Mouse (Mus musculus) adrenal gland, postnatal 14 days (tissue): ENCODE results near the gene Il1r1. TPM values are rescaled to one million over a fixed set of nuclear protein-coding genes. Genes with fewer than 3 reads are reported as not detected.

Source experiments
- DNase-seq: peaks from one replicate; pipeline ENCODE4 v3.0.0; 2021; ENCODE audit warnings: mixed read lengths
- total RNA-seq: library from RNA; stranded (reverse); gene quantifications from 2 replicates; pipeline ENCODE4 v1.2.3, GENCODE M21; 2021

Gene Il1r1
- total RNA-seq, 1 experiment from 2014 or later, result 6.9 TPM

DNA sequence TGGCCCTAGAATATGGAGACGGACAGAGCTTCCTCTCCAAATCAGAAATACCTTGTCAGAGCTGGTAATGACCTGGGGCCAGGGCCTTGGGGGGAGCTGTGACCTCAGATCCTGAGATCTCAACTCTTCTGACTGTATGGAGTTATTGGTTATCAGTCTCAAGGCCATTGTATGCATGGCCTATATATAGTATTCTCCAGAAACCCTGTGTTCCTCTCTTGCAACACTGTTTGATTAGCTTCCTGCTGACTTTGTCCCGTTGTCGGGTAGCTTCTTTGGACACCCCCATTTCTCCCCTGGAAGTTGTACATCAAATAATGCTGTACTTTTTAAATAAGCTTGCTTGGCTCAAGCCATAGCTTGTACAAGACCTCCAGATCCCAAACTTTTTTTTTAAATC lies 97.7 kb downstream of the Il1r1 start:
- DNase-seq, result no peak

DNA sequence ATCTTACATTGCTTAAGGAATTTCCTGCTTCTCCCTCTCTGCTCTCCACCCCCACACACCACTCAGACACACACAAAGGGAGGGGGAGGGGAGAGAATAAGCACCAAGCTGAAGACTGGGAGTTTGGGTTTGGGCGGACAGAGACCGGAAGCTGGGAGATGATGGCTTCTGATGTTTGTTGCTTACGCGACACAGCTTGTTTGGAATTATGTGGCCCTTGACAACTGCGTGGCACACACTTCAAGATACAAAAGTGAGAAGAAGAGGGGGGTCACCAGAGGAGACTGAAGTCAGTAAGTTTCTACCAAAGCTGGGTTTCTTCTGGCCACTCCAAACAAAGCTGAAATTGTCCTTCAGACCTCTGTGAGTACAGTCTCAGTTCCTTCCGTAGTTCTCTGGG lies 99.6 kb downstream of the Il1r1 start, which contains the start of gene Il1rl2:
Gene Il1rl2, plus strand, starts transcription at position 154 of the 400 bp plus-strand sequence.
- peak; percentile 27 for DNase-seq

DNA sequence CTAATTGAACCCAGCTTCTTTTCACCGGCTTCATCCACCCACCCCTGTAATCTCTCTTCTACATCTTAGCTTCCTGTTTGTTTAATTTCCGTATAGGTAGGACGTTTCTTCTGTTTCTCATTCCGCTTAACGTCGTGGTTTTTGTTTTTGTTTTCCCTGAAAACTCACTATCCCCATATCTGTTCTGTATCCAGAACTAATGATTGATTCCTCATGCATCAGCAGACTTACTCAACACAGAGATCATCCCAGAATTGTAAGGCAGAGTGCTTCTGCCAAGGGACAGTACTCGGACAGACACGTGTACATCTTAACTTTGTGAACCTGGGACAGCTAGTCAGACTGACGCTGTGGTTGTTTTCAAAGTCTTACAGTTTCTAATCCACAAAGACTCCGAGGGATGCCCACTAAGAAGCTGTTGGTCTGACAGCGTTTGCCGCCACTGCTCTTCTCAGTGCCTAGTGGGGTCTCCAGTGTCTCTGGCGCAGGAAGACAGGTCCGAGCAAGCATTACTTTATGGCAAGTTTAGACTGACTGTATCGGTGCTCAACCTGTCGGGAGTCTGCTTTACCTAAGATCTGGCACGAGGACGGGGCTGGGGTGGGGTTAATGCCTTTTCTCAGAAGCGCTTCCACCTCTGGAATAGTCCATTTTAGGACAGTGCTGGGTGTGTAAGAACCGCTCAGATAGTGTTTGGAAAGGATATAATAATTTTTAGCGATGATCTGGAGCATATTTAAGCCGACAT lies 100.2 kb downstream of the Il1r1 start:
- no peak for DNase-seq

DNA sequence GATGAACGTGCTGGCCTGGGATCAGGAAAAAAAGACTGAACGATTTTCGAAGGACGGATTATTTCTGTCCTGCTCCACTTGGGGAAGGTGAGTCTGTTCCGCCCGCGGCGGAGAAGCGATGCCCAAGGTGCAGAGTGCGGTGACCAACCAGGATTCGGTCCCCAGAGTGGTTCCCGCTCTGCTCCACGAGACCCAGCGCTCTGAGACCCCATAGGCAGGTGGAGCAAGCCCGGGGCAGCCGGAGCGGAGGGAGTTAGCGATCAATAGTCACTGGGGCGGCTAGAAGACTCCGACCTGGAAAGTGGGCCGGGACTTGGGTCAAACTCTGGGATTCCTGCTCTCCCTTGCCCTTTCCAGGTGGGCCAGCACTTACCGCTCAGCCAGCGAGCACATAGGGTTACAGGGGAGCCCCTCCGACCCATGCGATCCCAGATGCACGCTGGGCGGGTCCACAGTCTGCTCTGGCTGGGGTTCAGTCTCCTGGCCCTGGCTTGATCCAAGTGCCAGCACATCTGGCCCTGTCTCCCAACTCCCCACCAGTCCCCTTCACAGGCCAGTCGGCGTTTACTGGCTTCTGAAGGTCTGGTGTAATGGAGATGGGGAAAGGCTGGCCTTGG lies 100.9 kb downstream of the Il1r1 start:
- DNase-seq, result peak; percentile 10

DNA sequence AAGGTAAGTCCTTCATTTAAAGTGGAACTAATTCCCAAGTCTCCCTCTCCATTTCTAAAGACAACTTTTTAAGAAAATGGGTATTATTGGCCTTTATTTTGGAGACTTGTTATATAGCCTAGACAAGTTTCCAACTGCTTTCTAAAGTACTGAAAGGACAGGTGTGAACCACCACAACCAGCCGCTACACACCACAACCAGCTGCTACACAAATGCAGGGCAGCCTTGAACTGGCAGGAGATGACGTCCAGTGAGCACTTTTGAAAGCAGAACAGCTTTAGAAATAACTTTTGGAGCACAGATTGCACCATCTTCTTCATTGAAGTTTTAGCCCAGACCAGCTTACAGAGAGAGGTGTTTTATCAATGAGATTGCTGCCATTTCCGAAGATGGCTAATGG lies 102.7 kb downstream of the Il1r1 start:
- DNase-seq, result no peak

DNA sequence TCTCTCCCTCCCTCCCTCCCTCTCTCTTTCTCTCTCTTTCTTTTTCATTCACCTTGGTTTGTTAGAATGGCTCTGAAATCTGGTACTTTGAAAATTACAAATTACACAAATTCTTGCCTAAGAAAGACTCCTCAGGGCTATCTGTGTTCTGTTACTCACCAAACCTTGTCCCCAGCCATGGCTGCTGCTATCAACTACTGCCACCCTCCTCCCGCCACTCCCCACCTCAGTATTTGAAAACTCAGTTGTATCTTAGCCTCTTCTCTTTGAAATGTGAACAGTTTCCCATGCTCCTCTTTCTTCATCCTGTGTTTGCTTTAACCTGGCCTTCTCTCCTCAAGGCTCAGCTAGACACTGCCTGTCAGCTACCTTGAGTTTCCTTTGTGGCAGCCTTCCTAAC lies 104.6 kb downstream of the Il1r1 start:
- DNase-seq, result no peak

DNA sequence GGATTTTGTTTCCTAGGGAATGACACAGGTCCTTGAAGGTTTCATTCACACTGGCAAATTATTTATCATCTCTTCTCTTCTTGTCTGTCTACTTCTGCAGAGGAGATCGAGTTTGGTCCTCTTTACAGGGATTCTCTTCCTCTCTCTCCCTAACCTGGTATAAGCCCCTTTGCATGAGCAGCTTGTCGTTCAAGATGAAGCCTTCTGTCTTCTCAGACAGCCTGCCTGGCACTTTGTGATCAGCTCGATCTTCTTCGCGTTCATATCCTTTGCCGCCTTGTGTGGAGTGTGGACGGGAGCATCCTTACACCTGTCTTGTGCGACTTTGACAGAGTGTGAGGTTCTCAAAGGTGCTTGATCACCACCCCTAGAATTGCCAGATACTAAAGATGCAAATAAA lies 105.3 kb downstream of the Il1r1 start:
- DNase-seq, result no peak

DNA sequence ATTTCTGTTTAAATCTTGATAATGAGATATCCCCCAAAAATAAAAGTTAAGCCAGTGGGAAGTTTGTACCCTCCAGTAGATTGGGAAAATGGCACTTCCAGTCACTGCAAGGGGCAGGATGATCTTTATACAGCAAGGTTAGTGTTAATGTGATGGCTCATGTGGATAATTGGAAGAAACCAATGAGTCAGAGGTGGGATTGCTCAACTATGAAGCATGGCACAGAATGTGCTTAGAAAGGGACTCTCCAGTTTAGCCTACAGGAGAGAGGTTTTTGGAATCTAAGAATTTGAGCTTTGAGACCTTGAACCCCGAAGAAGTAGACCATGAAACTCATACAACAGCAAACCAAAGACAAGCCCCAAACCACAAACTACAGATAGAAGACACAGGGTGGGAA lies 114.5 kb downstream of the Il1r1 start:
- DNase-seq, result no peak

DNA sequence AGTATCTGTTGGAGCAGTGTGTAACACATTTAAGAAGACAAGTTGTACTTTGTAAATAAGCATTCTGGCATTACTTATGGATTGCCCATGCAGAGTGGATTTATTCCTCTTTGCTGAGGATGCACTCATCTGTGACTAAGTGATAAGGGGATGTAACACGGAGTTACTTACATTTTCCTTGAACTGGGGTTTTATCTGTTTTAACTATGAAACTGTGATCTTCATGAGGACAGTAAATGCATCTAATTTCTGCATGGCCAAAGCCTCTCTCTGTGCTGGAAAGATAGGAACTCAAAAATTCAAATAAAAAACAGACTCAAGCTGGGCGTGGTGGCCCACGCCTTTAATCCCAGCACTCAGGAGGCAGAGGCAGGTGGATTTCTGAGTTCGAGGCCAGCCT lies 115.2 kb downstream of the Il1r1 start:
- no peak for DNase-seq

DNA sequence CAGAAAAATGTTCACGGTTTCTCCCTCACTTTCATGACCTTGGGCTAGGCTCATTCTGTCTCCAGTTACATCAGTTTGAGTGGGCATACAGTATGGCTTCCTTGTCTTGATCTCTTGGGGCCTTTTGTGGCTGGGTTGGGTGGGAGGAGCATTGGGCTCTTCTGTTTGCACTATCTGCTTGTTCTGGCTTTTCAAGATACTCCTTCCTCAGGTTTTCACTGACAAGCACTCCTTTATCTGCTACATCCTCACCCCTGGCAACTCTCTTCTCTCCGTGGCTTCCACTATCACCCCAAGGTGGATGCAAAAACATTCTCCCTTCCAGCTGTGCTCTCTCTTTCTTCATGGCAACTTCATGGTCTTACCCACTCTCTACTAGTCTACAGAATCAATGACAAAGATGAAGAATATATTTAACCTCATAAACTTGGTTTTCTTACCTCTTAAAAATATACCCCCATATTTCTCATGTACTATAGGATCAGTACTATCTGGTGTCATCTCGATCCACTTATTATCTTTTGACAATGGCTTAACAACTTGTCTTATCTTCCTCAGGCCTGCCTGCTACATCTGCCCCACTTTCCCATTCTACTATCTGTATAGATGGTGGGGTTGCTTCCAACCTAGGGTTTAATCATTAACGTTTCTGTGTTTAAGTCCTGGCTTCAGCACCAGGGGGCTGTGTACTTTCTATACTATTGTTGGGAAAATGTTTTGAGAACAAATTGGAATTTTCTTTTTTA lies 127.5 kb downstream of the Il1r1 start:
- DNase-seq, result no peak

DNA sequence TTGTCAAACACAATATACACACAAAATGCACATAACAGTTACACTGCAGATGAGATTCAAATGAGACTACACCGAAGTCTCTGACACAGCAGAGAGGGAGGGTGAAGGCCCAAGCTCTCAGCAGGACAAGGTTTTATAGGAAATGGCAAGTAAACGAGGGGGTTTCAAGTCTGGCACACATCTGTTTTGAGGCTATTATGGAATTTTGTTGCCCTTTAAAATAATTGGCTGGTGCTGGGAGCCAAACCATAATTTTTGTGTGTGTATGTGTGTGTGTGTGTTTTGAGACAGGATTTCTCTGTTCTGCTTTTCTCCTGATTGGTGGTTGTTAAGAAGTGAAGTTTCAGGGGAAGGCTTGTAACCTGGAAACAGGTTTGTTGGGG lies 128.0 kb downstream of the Il1r1 start:
- DNase-seq, result no peak

DNA sequence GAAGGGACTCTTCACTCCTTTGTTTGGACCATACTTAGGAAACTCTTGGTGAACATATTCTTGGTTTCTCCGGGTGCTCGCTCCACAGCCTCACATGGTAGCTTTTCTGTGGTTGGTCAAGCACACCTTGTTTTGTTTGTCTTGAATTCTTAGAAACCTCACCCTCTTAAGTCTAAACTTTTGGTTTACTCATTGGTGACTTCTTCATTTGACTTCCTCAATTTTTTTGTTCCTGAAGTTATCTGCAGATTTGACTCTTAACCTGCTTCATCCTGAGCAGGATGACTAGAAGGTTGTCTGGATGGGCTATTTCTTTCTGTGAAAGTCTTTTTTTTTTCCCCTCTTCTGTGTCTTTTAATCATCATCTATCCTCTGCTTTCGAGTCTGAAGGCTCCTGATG lies 129.8 kb downstream of the Il1r1 start:
- no peak for DNase-seq

DNA sequence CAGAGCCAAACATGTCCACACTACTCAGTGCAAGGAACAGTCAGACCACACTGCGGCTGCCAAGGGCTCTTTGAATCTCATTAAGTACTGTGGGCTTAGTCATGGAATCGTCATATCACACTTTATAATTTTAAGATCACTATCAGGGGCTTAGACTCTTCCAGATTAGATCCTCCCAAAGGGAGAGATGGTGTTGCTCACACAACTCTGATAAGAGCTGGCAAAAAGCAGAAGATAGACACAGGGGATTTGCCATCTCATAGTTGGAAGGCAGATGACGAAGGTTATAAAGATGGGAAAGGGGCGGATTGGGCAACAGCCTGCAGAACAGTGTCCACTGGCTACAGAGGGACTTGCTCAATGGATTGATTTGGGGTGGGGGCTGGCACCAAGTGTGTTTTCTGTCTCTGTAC lies 130.6 kb downstream of the Il1r1 start:
- no peak for DNase-seq

DNA sequence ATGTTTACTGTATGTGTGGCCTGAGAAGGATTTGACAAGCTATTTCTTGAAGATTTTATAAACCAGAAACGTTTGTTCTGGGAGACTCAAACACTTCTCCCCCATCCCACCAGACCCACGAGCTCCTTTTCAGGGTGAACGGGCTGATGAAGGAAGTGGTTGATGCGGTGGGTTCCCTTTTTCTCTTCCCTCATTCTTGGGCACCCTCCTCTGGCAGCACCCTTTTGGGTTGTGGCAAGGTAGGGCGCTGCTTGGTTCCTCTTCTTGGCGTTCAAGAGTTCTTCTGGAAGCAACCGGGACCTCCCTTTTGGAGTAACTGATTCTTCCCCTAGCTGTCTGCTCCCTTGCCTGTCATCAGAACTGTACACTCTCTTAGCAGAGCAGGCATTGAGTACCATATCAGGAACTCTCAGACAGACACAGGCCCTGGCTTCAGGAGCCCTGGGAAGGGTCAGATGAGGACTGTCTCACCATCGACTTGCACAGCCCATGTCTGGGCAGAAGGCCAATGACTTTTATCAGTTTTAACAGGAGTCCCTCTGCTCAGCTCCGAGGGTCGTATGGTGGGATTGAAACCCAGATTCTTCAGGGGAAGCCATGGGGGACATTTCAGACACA lies 131.1 kb downstream of the Il1r1 start:
- DNase-seq, result no peak

DNA sequence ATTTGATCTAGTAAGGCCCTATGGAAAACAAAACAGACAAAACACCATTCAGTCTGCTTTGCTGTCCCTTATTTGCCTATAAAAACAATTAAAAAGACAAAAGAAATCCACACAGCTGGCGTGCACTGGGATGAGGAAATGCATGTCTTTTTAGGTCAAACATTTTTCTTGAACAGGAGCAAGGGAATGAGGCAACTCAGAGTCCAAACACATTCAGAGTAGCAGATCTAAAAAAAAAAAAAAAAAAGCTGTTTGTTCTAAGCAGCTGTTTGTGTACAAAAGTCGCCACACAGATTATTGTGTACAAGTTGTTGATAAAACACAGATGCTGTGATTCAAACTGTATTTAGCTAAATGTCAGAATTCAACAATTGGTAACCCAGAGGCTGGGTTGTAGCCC lies 133.0 kb downstream of the Il1r1 start:
- DNase-seq, result no peak

DNA sequence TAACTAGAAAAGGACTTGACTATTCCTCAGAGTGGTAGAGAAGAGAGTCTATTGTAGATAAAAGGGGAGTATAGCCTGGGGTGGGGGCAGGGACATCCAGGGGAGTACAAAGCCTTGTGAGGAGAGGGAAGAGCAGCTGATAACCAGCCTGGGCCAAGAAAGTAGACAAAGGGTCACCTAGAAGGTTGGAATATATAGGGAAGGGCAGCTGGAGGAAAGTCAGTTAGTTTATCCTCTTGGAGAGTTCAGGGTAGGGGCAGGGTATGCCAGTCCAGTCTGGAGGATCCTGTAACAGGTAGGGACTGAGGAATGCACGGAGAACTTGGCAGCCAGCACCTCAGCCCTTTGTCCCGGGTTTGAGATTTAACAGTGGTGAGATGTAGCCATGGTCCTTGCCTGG lies 133.5 kb downstream of the Il1r1 start:
- DNase-seq, result no peak

DNA sequence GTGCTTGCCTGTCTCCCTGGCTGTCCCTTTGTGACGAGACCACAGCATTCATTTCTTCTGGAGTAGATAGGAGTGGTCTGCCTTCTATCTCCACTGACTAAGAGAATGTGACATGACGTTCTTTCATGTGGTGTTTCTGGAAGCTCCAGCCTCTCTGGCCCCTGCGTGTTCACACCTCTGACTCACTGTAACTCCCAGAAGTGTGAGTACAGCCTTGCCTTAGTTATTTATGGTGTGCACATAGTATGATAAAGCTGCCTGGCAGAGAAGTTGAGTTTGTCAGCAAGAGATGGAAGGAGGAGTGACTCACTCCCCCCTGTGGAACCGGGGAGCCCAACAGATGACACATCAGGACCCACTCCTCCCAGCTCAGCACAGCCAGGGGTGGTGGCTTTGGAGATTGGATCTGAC lies 133.9 kb downstream of the Il1r1 start:
- peak; percentile 38 for DNase-seq

DNA sequence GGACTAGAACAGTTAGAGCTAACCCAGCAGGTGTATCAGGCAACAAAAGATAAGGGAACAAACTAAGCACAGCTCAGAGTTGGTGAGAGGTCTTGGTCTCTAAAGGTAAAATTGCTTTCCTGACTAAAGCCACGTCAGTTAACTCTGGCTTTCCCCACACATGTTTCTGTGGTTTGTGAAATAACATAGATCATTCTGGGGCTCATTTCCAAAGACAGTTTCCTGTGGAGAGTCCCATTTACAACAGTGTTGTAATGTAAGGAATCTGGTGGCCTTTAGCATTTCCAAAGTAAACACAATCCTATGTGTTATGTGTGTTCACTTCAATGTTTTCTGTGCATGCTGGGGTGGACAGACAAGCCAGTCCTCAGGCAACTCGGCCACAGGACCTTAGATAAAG lies 134.9 kb downstream of the Il1r1 start:
- DNase-seq, result no peak

DNA sequence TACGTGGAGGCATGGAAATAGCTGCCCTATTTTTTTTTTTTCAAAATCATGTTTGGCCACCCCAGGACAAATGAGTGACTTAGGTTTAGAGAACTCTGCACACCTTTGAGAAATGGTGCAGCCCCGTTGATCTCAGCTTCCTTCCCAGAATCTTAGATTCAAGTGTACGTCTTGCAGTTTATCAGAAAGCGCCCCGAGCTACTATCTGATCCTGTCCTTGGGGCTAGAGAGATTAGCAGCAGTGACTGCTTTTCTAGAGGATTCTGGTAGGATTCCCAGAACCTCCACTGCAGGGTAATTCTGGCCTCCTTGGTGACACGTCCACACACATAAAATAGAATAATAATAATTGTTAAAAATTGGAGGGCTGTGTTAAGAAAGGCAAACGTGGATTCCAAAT lies 136.1 kb downstream of the Il1r1 start:
- DNase-seq, result no peak

DNA sequence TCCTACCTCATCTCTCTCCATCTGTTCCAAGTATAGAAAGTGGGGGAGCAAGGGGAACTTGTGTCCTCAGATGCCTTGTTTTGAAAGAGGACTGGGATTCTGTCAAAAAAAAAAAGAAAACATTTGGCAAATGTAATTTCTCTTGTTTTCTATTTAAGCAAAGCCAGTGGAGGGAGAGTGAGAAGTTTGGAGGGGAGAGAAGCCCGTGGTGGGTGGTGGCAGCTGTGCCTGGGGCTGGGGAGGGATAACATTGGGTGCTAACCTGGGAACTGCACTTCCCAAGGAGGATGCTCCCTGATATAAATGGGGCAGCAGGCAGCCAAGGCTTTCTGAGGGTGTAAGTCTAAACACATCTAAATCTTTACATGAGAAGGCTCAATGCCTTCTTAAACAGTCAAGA lies 136.7 kb downstream of the Il1r1 start:
- DNase-seq, result no peak

DNA sequence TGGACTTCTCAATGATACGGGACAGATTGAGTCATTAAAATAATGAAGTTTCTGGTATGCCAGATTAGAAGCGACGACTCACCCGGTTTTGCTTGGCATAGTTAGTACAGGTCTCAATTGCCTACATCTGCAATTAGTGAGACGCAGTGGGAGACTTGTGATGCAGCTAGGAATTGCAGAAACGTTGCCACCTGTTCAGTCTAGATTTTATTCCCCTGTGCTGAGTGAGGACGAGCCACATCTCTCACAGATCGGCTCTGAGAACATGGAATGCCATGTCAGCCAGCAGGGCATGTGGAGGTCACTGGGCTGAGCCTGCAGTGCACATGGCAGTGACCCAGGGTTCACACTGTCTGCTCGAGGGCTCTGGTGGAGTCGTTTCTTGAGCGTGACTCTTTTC lies 137.9 kb downstream of the Il1r1 start:
- no peak for DNase-seq
